Comparison of ENCODE assay signal across 9 mouse cellular contexts in genomic region chr19:34550205-34550533, GRCm38 (mm10). TPM values are rescaled to one million over a fixed set of nuclear protein-coding genes. Genes with fewer than 3 reads are reported as not detected.
DNase-seq lines count a peak whose midpoint lies in the region; ATAC-seq and TF ChIP-seq lines count a peak whose summit lies in the region.
"Had no signal": no experiment of that assay in that cellular context is flagged by ENCODE, and none has a peak within 500 bp of the region (broad histone marks: within the 10 kb centered on the region; RNA-seq: fewer than 3 reads in every experiment).

No protein-coding gene starts in this region.

- TF ChIP-seq POLR2A in cortical plate, adult 2 months (IDR thresholded peaks at IDR 0.05; ENCODE audit: extremely low read depth, insufficient read depth, low read length), result no peak

- WGBS in heart, embryonic 16.5 days, result 30% methylated on average over 4 of the region's 4 CpGs
- whole genome bisulfite sequencing in hindbrain, embryonic 16.5 days, result 28% methylated on average over 4 of the region's 4 CpGs
- 30% methylated on average over 4 of the region's 4 CpGs for WGBS in midbrain, embryonic 14.5 days

- H3K9ac ChIP-seq in heart, embryonic 16.5 days (ENCODE audit: low read length), result 0 out of 2 replicates have a peak overlapping the region, but pooled peaks have one; percentile 3
- peak overlapping the region; percentile 67 for H3K9ac ChIP-seq in hindbrain, embryonic 16.5 days (ENCODE audit: low read depth, low read length)
- no peak overlapping the region; the same call in 1 of the 2 replicates for H3K9ac ChIP-seq in midbrain, embryonic 14.5 days (replicated peaks; ENCODE audit: low read length)

- no peaks in the 10 kb centered on the region for H3K27me3 ChIP-seq in heart, embryonic 16.5 days (ENCODE audit: control insufficient read depth, insufficient read depth, low read length)
- no peaks in the 10 kb centered on the region for H3K27me3 ChIP-seq in hindbrain, embryonic 16.5 days (replicated peaks; ENCODE audit: control insufficient read depth, insufficient read depth, low read length)
- no peaks in the 10 kb centered on the region for H3K27me3 ChIP-seq in midbrain, embryonic 14.5 days (ENCODE audit: control insufficient read depth, insufficient read depth, low read length)

- ATAC-seq in heart, embryonic 16.5 days (replicated peaks; ENCODE audit: extremely low read depth, insufficient read depth, low FRiP score), result no peak
- ATAC-seq in hindbrain, embryonic 16.5 days, result no peak; the same call in none of the 2 replicates
- 0 out of 2 replicates have a peak, but pooled peaks have one; percentile 10 for ATAC-seq in midbrain, embryonic 14.5 days (ENCODE audit: low FRiP score, low TSS enrichment)

- H3K4me2 ChIP-seq in heart, embryonic 16.5 days (ENCODE audit: low read depth, low read length), result peak overlapping the region; percentile 70
- H3K4me2 ChIP-seq in hindbrain, embryonic 16.5 days (ENCODE audit: low read length), result peak overlapping the region; percentile 73
- H3K4me2 ChIP-seq in midbrain, embryonic 14.5 days (ENCODE audit: low read length), result peak overlapping the region; percentile 60

- H3K9me3 ChIP-seq in heart, embryonic 16.5 days (replicated peaks; ENCODE audit: control insufficient read depth, low read length), result no peaks in the 10 kb centered on the region
- no peaks in the 10 kb centered on the region for H3K9me3 ChIP-seq in hindbrain, embryonic 16.5 days (ENCODE audit: control insufficient read depth, low read length)
- no peaks in the 10 kb centered on the region for H3K9me3 ChIP-seq in midbrain, embryonic 14.5 days (ENCODE audit: control insufficient read depth, low read length)
- H3K9me3 ChIP-seq: G1E had no signal

- H3K4me3 ChIP-seq in heart, embryonic 16.5 days (ENCODE audit: low read length), result peak overlapping the region; percentile 61
- H3K4me3 ChIP-seq in cortical plate, adult 2 months (ENCODE audit: insufficient read depth, low read length), result peak overlapping the region; percentile 59
- H3K4me3 ChIP-seq in hindbrain, embryonic 16.5 days (ENCODE audit: low read length), result peak overlapping the region; percentile 54
- H3K4me3 ChIP-seq in midbrain, embryonic 14.5 days (replicated peaks; ENCODE audit: low read depth, low read length), result peak overlapping the region; percentile 42

- peaks cover 14% of the 10 kb centered on the region for H3K4me1 ChIP-seq in heart, embryonic 16.5 days (ENCODE audit: control insufficient read depth, insufficient read depth, low read length)
- peaks cover 3% of the 10 kb centered on the region for H3K4me1 ChIP-seq in cortical plate, adult 2 months (ENCODE audit: control insufficient read depth, insufficient read depth, low read length)
- H3K4me1 ChIP-seq in hindbrain, embryonic 16.5 days (ENCODE audit: control insufficient read depth, insufficient read depth, low read depth, low read length), result peaks cover 7% of the 10 kb centered on the region
- H3K4me1 ChIP-seq in midbrain, embryonic 14.5 days (ENCODE audit: control insufficient read depth, insufficient read depth, low read length), result 0 out of 2 replicates have a peak, but pooled peaks cover 3% of the 10 kb centered on the region

- no peaks in the 10 kb centered on the region for H3K36me3 ChIP-seq in heart, embryonic 16.5 days (ENCODE audit: control insufficient read depth, insufficient read depth)
- H3K36me3 ChIP-seq in hindbrain, embryonic 16.5 days (ENCODE audit: control insufficient read depth, insufficient read depth, low read length), result no peaks in the 10 kb centered on the region
- no peaks in the 10 kb centered on the region for H3K36me3 ChIP-seq in midbrain, embryonic 14.5 days (ENCODE audit: control insufficient read depth, insufficient read depth, low read length)
- H3K36me3 ChIP-seq: G1E had no signal

- peak overlapping the region; percentile 74; the same call in 1 of the 2 replicates for H3K27ac ChIP-seq in heart, embryonic 16.5 days (ENCODE audit: low read length)
- no peak overlapping the region for H3K27ac ChIP-seq in cortical plate, adult 2 months (ENCODE audit: insufficient read depth, low read length)
- peak overlapping the region; percentile 60 for H3K27ac ChIP-seq in hindbrain, embryonic 16.5 days (ENCODE audit: low read depth, low read length)
- peak overlapping the region; percentile 46 for H3K27ac ChIP-seq in midbrain, embryonic 14.5 days (replicated peaks; ENCODE audit: low read depth, low read length)

- DNase-seq in heart, postnatal 36 days, result no peak
- no peak for DNase-seq in midbrain, embryonic 14.5 days
- no peak for DNase-seq in right cerebral cortex, postnatal 36 days (ENCODE audit: low spot score in 2 of 2)
- DNase-seq in adrenal gland, postnatal 10 days, result no peak
- no peak for DNase-seq in urinary bladder, postnatal 10 days (ENCODE audit: low spot score)

- no peak for TF ChIP-seq CTCF in cortical plate, adult 2 months (IDR thresholded peaks at IDR 0.05; ENCODE audit: extremely low read depth, insufficient read depth, low read length)

- intact Hi-C loops in heart, postnatal 36 days (cut with DNase I), result loop anchor here (2.0 kb wide), 1 partner anchor 49 kb away; no protein-coding TSS in a partner anchor

RNA-seq across cellular contexts. Expression of gene Ifit2, which starts 0.3 kb away (rescaled TPM):
- 9.5 and 10.7 TPM in 2 replicates for polyA plus RNA-seq in heart, embryonic 16.5 days (2015; fragmentation: Nextera tagmentation; extraction: Ambion mirVana)
- total RNA-seq in heart, postnatal 36 days (2021), result 1 to 10 TPM; 5.8 to 6.5 TPM
- 5.1 and 6.7 TPM in 2 replicates for polyA plus RNA-seq in cortical plate, adult 2 months (2012; rRNA removed)
- 7.0 and 7.2 TPM in 2 replicates for polyA plus RNA-seq in hindbrain, embryonic 16.5 days (2015; fragmentation: Nextera tagmentation; extraction: Ambion mirVana)
- polyA plus RNA-seq in midbrain, embryonic 14.5 days (2014; fragmentation: Nextera tagmentation; extraction: Ambion mirVana), result 3.1 and 7.9 TPM in 2 replicates
- 1 to 10 TPM; 2.8 to 4.0 TPM for total RNA-seq in adrenal gland, postnatal 10 days (2021)
- polyA plus RNA-seq: G1E had no signal

RNA-seq across cellular contexts. Expression of gene Lipa, which starts 22.9 kb away (rescaled TPM):
- 28.9 and 32.0 TPM in 2 replicates for polyA plus RNA-seq in heart, embryonic 16.5 days (2015; fragmentation: Nextera tagmentation; extraction: Ambion mirVana)
- 10 to 100 TPM; 28.0 to 28.4 TPM for total RNA-seq in heart, postnatal 36 days (2021)
- polyA plus RNA-seq in cortical plate, adult 2 months (2012; rRNA removed), result 15.6 and 17.8 TPM in 2 replicates
- 24.6 and 25.2 TPM in 2 replicates for polyA plus RNA-seq in hindbrain, embryonic 16.5 days (2015; fragmentation: Nextera tagmentation; extraction: Ambion mirVana)
- 15.2 and 24.8 TPM in 2 replicates for polyA plus RNA-seq in midbrain, embryonic 14.5 days (2014; fragmentation: Nextera tagmentation; extraction: Ambion mirVana)
- 100 to 1,000 TPM; 130 to 133 TPM for total RNA-seq in adrenal gland, postnatal 10 days (2021)
- polyA plus RNA-seq: G1E had no signal

RNA-seq across cellular contexts. Expression of gene Ifit3, which starts 33.2 kb away (rescaled TPM):
- 2.1 and 3.7 TPM in 2 replicates for polyA plus RNA-seq in heart, embryonic 16.5 days (2015; fragmentation: Nextera tagmentation; extraction: Ambion mirVana)
- 1 to 10 TPM; 4.2 to 9.2 TPM for total RNA-seq in heart, postnatal 36 days (2021)
- 15.3 and 16.9 TPM in 2 replicates for polyA plus RNA-seq in cortical plate, adult 2 months (2012; rRNA removed)
- polyA plus RNA-seq in hindbrain, embryonic 16.5 days (2015; fragmentation: Nextera tagmentation; extraction: Ambion mirVana), result 1.1 and 2.3 TPM in 2 replicates
- 0.15 and 8.8 TPM in 2 replicates for polyA plus RNA-seq in midbrain, embryonic 14.5 days (2014; fragmentation: Nextera tagmentation; extraction: Ambion mirVana)
- total RNA-seq in adrenal gland, postnatal 10 days (2021), result 1 to 10 TPM; 2.0 to 3.2 TPM
- polyA plus RNA-seq: G1E had no signal

RNA-seq across cellular contexts. Expression of gene Ifit1bl1, which starts 51.6 kb away (rescaled TPM):
- 2.5 and 3.2 TPM in 2 replicates for polyA plus RNA-seq in heart, embryonic 16.5 days (2015; fragmentation: Nextera tagmentation; extraction: Ambion mirVana)
- total RNA-seq in heart, postnatal 36 days (2021), result 1 to 10 TPM; 1.1 to 1.9 TPM
- polyA plus RNA-seq in cortical plate, adult 2 months (2012; rRNA removed), result 2.9 TPM in 2 replicates
- polyA plus RNA-seq in hindbrain, embryonic 16.5 days (2015; fragmentation: Nextera tagmentation; extraction: Ambion mirVana), result 1.4 TPM in 2 replicates
- 0.98 and 1.3 TPM in 2 replicates for polyA plus RNA-seq in midbrain, embryonic 14.5 days (2014; fragmentation: Nextera tagmentation; extraction: Ambion mirVana)
- total RNA-seq in adrenal gland, postnatal 10 days (2021), result under 1 TPM; 0.15 to 0.30 TPM
- polyA plus RNA-seq: G1E had no signal

RNA-seq across cellular contexts. Expression of gene Ifit3b, which starts 57.6 kb away (rescaled TPM):
- 0.49 and 0.52 TPM in 2 replicates for polyA plus RNA-seq in heart, embryonic 16.5 days (2015; fragmentation: Nextera tagmentation; extraction: Ambion mirVana)
- 1 to 10 TPM; 1.8 to 3.5 TPM for total RNA-seq in heart, postnatal 36 days (2021)
- 4.7 and 6.0 TPM in 2 replicates for polyA plus RNA-seq in cortical plate, adult 2 months (2012; rRNA removed)
- 0.14 and 0.25 TPM in 2 replicates for polyA plus RNA-seq in hindbrain, embryonic 16.5 days (2015; fragmentation: Nextera tagmentation; extraction: Ambion mirVana)
- 1.2 TPM in 1 of 2 replicates, not detected in the other for polyA plus RNA-seq in midbrain, embryonic 14.5 days (2014; fragmentation: Nextera tagmentation; extraction: Ambion mirVana)
- total RNA-seq in adrenal gland, postnatal 10 days (2021), result 1 to 10 TPM in 1 of 2 experiments, under 1 TPM in 1; 0.60 to 1.2 TPM
- total RNA-seq: G1E had no signal
- polyA plus RNA-seq: G1E had no signal
